Mouse (Mus musculus): ENCODE measurements around the gene Gpr88. TPM values are rescaled to one million over a fixed set of nuclear protein-coding genes. Genes with fewer than 3 reads are reported as not detected.

Gene Gpr88
- 5.3 and 7.4 TPM in 2 replicates for polyA plus RNA-seq (2012; rRNA removed)

DNA sequence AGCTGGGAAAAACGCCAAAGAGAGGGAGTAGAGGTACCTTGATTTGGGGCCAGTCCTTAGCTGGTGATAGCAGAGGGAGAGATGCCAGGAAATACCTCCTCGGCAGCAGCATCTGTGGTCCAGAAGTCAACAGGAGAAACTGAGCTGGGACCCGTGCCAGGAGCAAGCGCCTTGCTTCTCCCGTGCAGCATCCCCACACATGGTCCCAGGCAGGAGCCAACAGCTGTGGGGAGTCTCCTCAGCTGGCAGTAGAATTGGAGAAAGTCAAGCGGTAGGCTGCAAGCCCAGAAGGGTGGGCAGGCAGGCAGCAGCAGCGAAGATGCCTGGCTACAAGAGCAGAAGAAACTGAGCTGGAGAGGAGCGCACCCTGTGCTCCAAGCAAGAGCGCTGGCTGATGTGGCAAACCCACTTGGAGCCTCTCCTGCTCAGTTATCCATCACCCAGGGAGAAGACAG lies at the start of gene Gpr88:
TSS of gene Gpr88 (minus strand) at position 427 of the 455 bp plus-strand sequence.

Other genes starting within 250 kb of the Gpr88 start
- 20.7 and 22.4 TPM in 2 replicates for gene Slc30a7, start 246.1 kb downstream of the Gpr88 start, polyA plus RNA-seq (2012; rRNA removed)
- gene Extl2, start 246.0 kb downstream of the Gpr88 start, polyA plus RNA-seq (2012; rRNA removed), result 9.8 and 9.9 TPM in 2 replicates
- 20.0 and 23.4 TPM in 2 replicates for gene Vcam1, start 123.8 kb downstream of the Gpr88 start, polyA plus RNA-seq (2012; rRNA removed)
- gene Cdc14a, start 170.5 kb upstream of the Gpr88 start, polyA plus RNA-seq (2012; rRNA removed), result 7.4 and 9.6 TPM in 2 replicates

All from central nervous system, embryonic 14 days (tissue).